Mouse (Mus musculus): Measurements from ENCODE around the gene Sh2d1b2. TPM values are rescaled to one million over a fixed set of nuclear protein-coding genes. Genes with fewer than 3 reads are reported as not detected.
"Not testable (repeated sequence)": the region's sequence is repeated elsewhere in the genome, so short reads cannot be mapped to it uniquely, and the experiment has no call there.

The Sh2d1b2 gene
- polyA plus RNA-seq (2016; fragmentation: Nextera tagmentation; extraction: Ambion mirVana) = not detected in 2 replicates

GRCm38 (mm10) chr1:170232688-170233087 is at the start of gene Sh2d1b2:
Sh2d1b2 (plus strand) TSS chr1:170232749.
- 80% methylated on average over 6 of the region's 6 CpGs for WGBS

GRCm38 (mm10) chr1:170185137-170185536 is 47.4 kb upstream of the Sh2d1b2 start:
- Histone ChIP-seq H3K9me3 (no peaks in the 10 kb centered on the region), H3K9ac (no peak overlapping the region), H3K27ac (no peak overlapping the region), H3K27me3 (no peaks in the 10 kb centered on the region), H3K4me1 (no peaks in the 10 kb centered on the region), H3K4me2 (no peak overlapping the region), H3K36me3 (replicated peaks) (no peaks in the 10 kb centered on the region), H3K4me3 (replicated peaks) (no peak overlapping the region)
- ATAC-seq (ENCODE audit: low FRiP score) = no peak
- WGBS = 84% methylated on average over 3 of the region's 3 CpGs

More at GRCm38 (mm10) chr1:170232688-170233087, at the start of gene Sh2d1b2:
- H3K9me3 ChIP-seq; H3K27me3 ChIP-seq; H3K4me1 ChIP-seq; H3K4me2 ChIP-seq; H3K36me3 ChIP-seq (replicated peaks); ATAC-seq (ENCODE audit: low FRiP score); H3K4me3 ChIP-seq (replicated peaks); H3K27ac ChIP-seq; H3K9ac ChIP-seq: not testable (repeated sequence)

GRCm38 (mm10) chr1:170186531-170186930 is 46.0 kb upstream of the Sh2d1b2 start:
- Histone ChIP-seq H3K27me3 (no peaks in the 10 kb centered on the region), H3K36me3 (replicated peaks) (peaks cover 5% of the 10 kb centered on the region; the same call in 1 of the 2 replicates), H3K4me3 (replicated peaks) (no peak overlapping the region), H3K4me2 (no peak overlapping the region), H3K27ac (no peak overlapping the region), H3K9me3 (no peaks in the 10 kb centered on the region), H3K4me1 (no peaks in the 10 kb centered on the region), H3K9ac (no peak overlapping the region)
- ATAC-seq (ENCODE audit: low FRiP score) = no peak
- 92% methylated on average over 5 of the region's 5 CpGs for WGBS

GRCm38 (mm10) chr1:170188601-170189000 is 43.9 kb upstream of the Sh2d1b2 start:
- 90% methylated on average over 11 of the region's 11 CpGs for WGBS
- Histone ChIP-seq H3K9ac (no peak overlapping the region), H3K27ac (no peak overlapping the region)

GRCm38 (mm10) chr1:170190225-170190624 is 42.3 kb upstream of the Sh2d1b2 start:
- WGBS = 83% methylated on average over 4 of the region's 4 CpGs
- H3K9me3 ChIP-seq = no peaks in the 10 kb centered on the region
- no peak overlapping the region for H3K4me3 ChIP-seq (replicated peaks)
- H3K27me3 ChIP-seq = no peaks in the 10 kb centered on the region
- no peak overlapping the region for H3K9ac ChIP-seq
- no peak overlapping the region for H3K4me2 ChIP-seq
- no peaks in the 10 kb centered on the region for H3K4me1 ChIP-seq
- H3K27ac ChIP-seq = no peak overlapping the region
- peaks cover 35% of the 10 kb centered on the region for H3K36me3 ChIP-seq (replicated peaks)
- ATAC-seq (ENCODE audit: low FRiP score) = no peak

More at GRCm38 (mm10) chr1:170188601-170189000, 43.9 kb upstream of the Sh2d1b2 start:
- H3K4me2 ChIP-seq = no peak overlapping the region
- H3K4me3 ChIP-seq (replicated peaks) = no peak overlapping the region
- ATAC-seq (ENCODE audit: low FRiP score) = no peak
- H3K27me3 ChIP-seq = no peaks in the 10 kb centered on the region
- H3K36me3 ChIP-seq (replicated peaks) = peaks cover 19% of the 10 kb centered on the region
- H3K9me3 ChIP-seq = no peaks in the 10 kb centered on the region
- H3K4me1 ChIP-seq = no peaks in the 10 kb centered on the region

GRCm38 (mm10) chr1:170191925-170192324 is 40.6 kb upstream of the Sh2d1b2 start:
- Histone ChIP-seq H3K9me3 (no peaks in the 10 kb centered on the region), H3K9ac (no peak overlapping the region), H3K4me3 (replicated peaks) (no peak overlapping the region), H3K36me3 (replicated peaks) (peaks cover 50% of the 10 kb centered on the region), H3K4me2 (no peak overlapping the region), H3K4me1 (no peaks in the 10 kb centered on the region), H3K27ac (no peak overlapping the region), H3K27me3 (no peaks in the 10 kb centered on the region)
- ATAC-seq (ENCODE audit: low FRiP score) = no peak
- WGBS = 77% methylated on average over 1 of the region's 1 CpGs

GRCm38 (mm10) chr1:170196211-170196610 is 36.3 kb upstream of the Sh2d1b2 start:
- ATAC-seq (ENCODE audit: low FRiP score) = no peak
- no peak overlapping the region for H3K9ac ChIP-seq
- no peaks in the 10 kb centered on the region for H3K4me1 ChIP-seq
- H3K4me2 ChIP-seq = no peak overlapping the region
- WGBS = 94% methylated on average over 8 of the region's 8 CpGs
- peaks cover 76% of the 10 kb centered on the region for H3K36me3 ChIP-seq (replicated peaks)
- H3K9me3 ChIP-seq = no peaks in the 10 kb centered on the region
- no peaks in the 10 kb centered on the region for H3K27me3 ChIP-seq
- H3K4me3 ChIP-seq (replicated peaks) = no peak overlapping the region
- H3K27ac ChIP-seq = no peak overlapping the region

GRCm38 (mm10) chr1:170200379-170200778 is 32.2 kb upstream of the Sh2d1b2 start:
- Histone ChIP-seq H3K4me1 (no peaks in the 10 kb centered on the region), H3K27ac (no peak overlapping the region), H3K4me2 (no peak overlapping the region), H3K9me3 (no peaks in the 10 kb centered on the region), H3K9ac (no peak overlapping the region), H3K36me3 (replicated peaks) (peaks cover 64% of the 10 kb centered on the region), H3K4me3 (replicated peaks) (no peak overlapping the region), H3K27me3 (no peaks in the 10 kb centered on the region)
- ATAC-seq (ENCODE audit: low FRiP score) = no peak
- WGBS = 81% methylated on average over 3 of the region's 3 CpGs

- Histone ChIP-seq H3K4me3 (replicated peaks) (no peak overlapping the region), H3K9me3 (no peaks in the 10 kb centered on the region), H3K4me1 (no peaks in the 10 kb centered on the region), H3K9ac (no peak overlapping the region), H3K4me2 (no peak overlapping the region), H3K36me3 (replicated peaks) (peaks cover 74% of the 10 kb centered on the region), H3K27ac (no peak overlapping the region), H3K27me3 (no peaks in the 10 kb centered on the region)
- ATAC-seq (ENCODE audit: low FRiP score) = no peak
- 96% methylated on average over 6 of the region's 6 CpGs for WGBS
Observed at GRCm38 (mm10) chr1:170206395-170206794, 26.2 kb upstream of the Sh2d1b2 start.

- H3K4me2 ChIP-seq = no peak overlapping the region
- H3K9me3 ChIP-seq = no peaks in the 10 kb centered on the region
- whole genome bisulfite sequencing = 94% methylated on average over 10 of the region's 10 CpGs
- no peak for ATAC-seq (ENCODE audit: low FRiP score)
- peaks cover 9% of the 10 kb centered on the region for H3K4me1 ChIP-seq
- no peak overlapping the region for H3K9ac ChIP-seq
- no peak overlapping the region for H3K27ac ChIP-seq
- H3K27me3 ChIP-seq = no peaks in the 10 kb centered on the region
- H3K4me3 ChIP-seq (replicated peaks) = no peak overlapping the region
- peaks cover 32% of the 10 kb centered on the region for H3K36me3 ChIP-seq (replicated peaks)
Observed at GRCm38 (mm10) chr1:170213181-170213879, 19.2 kb upstream of the Sh2d1b2 start.

- Histone ChIP-seq H3K27ac (no peak overlapping the region), H3K27me3 (no peaks in the 10 kb centered on the region), H3K36me3 (replicated peaks) (peaks cover 22% of the 10 kb centered on the region), H3K4me3 (replicated peaks) (peak overlapping the region; percentile 99), H3K4me1 (peaks cover 9% of the 10 kb centered on the region), H3K9me3 (no peaks in the 10 kb centered on the region), H3K9ac (peak overlapping the region; percentile 94), H3K4me2 (peak overlapping the region; percentile 69)
- no peak for ATAC-seq (ENCODE audit: low FRiP score)
- WGBS = 52% methylated on average over 7 of the region's 7 CpGs
Observed at GRCm38 (mm10) chr1:170214383-170214756, 18.2 kb upstream of the Sh2d1b2 start.

- Histone ChIP-seq H3K4me2 (peak within 1 kb of the TSS; percentile 69), H3K36me3 (replicated peaks) (peaks cover 22% of the 10 kb centered on the region), H3K4me3 (replicated peaks) (peak within 1 kb of the TSS; percentile 99), H3K4me1 (peaks cover 9% of the 10 kb centered on the region), H3K27ac (peak within 1 kb of the TSS; percentile 81), H3K9ac (peak within 1 kb of the TSS; percentile 94), H3K9me3 (no peaks in the 10 kb centered on the region), H3K27me3 (no peaks in the 10 kb centered on the region)
- WGBS = under 1% methylated on average over 66 of the region's 70 CpGs
- ATAC-seq (ENCODE audit: low FRiP score) = peak; percentile 99
Observed at GRCm38 (mm10) chr1:170214757-170215522, 17.6 kb upstream of the Sh2d1b2 start, which contains the start of gene Uhmk1. Uhmk1 (minus strand) TSS chr1:170215397.

Measured in forebrain, embryonic 12.5 days (tissue).